Mouse (Mus musculus): ENCODE data around the gene B3galt6. TPM values are rescaled to one million over a fixed set of nuclear protein-coding genes. Genes with fewer than 3 reads are reported as not detected.
A peak's percentile ranks its signal among the peaks of the same experiment; 100 is the strongest.

B3galt6 gene
- polyA plus RNA-seq, 1 experiment from 2014 or later, result 6.2 TPM

GRCm38 (mm10) chr4:156024184-156024583 lies 31.7 kb upstream of the B3galt6 start:
- POLR2A ChIA-PET, result no interaction called here
- CTCF ChIA-PET, result no interaction called here
- in situ Hi-C loops (cut with MboI; ENCODE audit: low pct_unique_long_range_greater_than_20kb), result no loop called here
- no peaks in the 10 kb centered on the region for H3K27me3 ChIP-seq
- DNase-seq (ENCODE audit: low read depth, low spot score) (no peak), ATAC-seq (no peak)
- no peak for TF ChIP-seq CTCF (IDR thresholded peaks at IDR 0.05)

- no peak for TF ChIP-seq CTCF (IDR thresholded peaks at IDR 0.05)
- no peaks in the 10 kb centered on the region for H3K27me3 ChIP-seq
- ChIA-PET POLR2A (no interaction called here), CTCF (no interaction called here)
- DNase-seq (ENCODE audit: low read depth, low spot score) (no peak), ATAC-seq (no peak)
- in situ Hi-C loops (cut with MboI; ENCODE audit: low pct_unique_long_range_greater_than_20kb), result no loop called here
Measured at GRCm38 (mm10) chr4:156023520-156023919, 31.1 kb upstream of the B3galt6 start.

GRCm38 (mm10) chr4:156021942-156022419 lies 29.5 kb upstream of the B3galt6 start:
- no peak for TF ChIP-seq CTCF (IDR thresholded peaks at IDR 0.05)
- POLR2A ChIA-PET, result no interaction called here

GRCm38 (mm10) chr4:156021381-156021780 lies 28.9 kb upstream of the B3galt6 start:
- in situ Hi-C loops (cut with MboI; ENCODE audit: low pct_unique_long_range_greater_than_20kb), result no loop called here

More at GRCm38 (mm10) chr4:156021942-156022419, 29.5 kb upstream of the B3galt6 start:
- CTCF ChIA-PET, result interaction anchor here (1.7 kb wide), 2 partner anchors 10 to 121 kb away, joined by 3 to 4 read pairs; no protein-coding TSS in a partner anchor
- ATAC-seq (no peak), DNase-seq (ENCODE audit: low read depth, low spot score) (no peak)
- in situ Hi-C loops (cut with MboI; ENCODE audit: low pct_unique_long_range_greater_than_20kb), result no loop called here
- H3K27me3 ChIP-seq, result no peaks in the 10 kb centered on the region

GRCm38 (mm10) chr4:156019771-156020170 lies 27.3 kb upstream of the B3galt6 start:
- in situ Hi-C loops (cut with MboI; ENCODE audit: low pct_unique_long_range_greater_than_20kb), result no loop called here
- no peak for TF ChIP-seq CTCF (IDR thresholded peaks at IDR 0.05)
- ChIA-PET CTCF (no interaction called here), POLR2A (no interaction called here)
- DNase-seq (ENCODE audit: low read depth, low spot score) (no peak), ATAC-seq (no peak)
- H3K27me3 ChIP-seq, result no peaks in the 10 kb centered on the region

More at GRCm38 (mm10) chr4:156021381-156021780, 28.9 kb upstream of the B3galt6 start:
- CTCF ChIA-PET, result interaction anchor here (1.7 kb wide), 2 partner anchors 11 to 120 kb away, joined by 3 to 4 read pairs; no protein-coding TSS in a partner anchor
- ATAC-seq, result no peak
- no peak for DNase-seq (ENCODE audit: low read depth, low spot score)
- H3K27me3 ChIP-seq, result no peaks in the 10 kb centered on the region
- TF ChIP-seq CTCF (IDR thresholded peaks at IDR 0.05), result no peak
- POLR2A ChIA-PET, result no interaction called here

GRCm38 (mm10) chr4:156014436-156014835 lies 22.0 kb upstream of the B3galt6 start:
- TF ChIP-seq CTCF (IDR thresholded peaks at IDR 0.05), result no peak
- ChIA-PET CTCF (no interaction called here), POLR2A (no interaction called here)
- no peaks in the 10 kb centered on the region for H3K27me3 ChIP-seq
- ATAC-seq (no peak), DNase-seq (ENCODE audit: low read depth, low spot score) (no peak)
- in situ Hi-C loops (cut with MboI; ENCODE audit: low pct_unique_long_range_greater_than_20kb), result no loop called here

GRCm38 (mm10) chr4:156013637-156014036 lies 21.2 kb upstream of the B3galt6 start, which contains the start of gene Tnfrsf4:
TSS of gene Tnfrsf4 (plus strand) at chr4:156013843.
- ChIA-PET POLR2A (no interaction called here), CTCF (no interaction called here)
- in situ Hi-C loops (cut with MboI; ENCODE audit: low pct_unique_long_range_greater_than_20kb), result no loop called here
- DNase-seq (ENCODE audit: low read depth, low spot score), result no peak
- TF ChIP-seq CTCF (IDR thresholded peaks at IDR 0.05), result no peak
- ATAC-seq, result no peak
- H3K27me3 ChIP-seq, result no peaks in the 10 kb centered on the region

GRCm38 (mm10) chr4:156008369-156008768 lies 15.9 kb upstream of the B3galt6 start:
- ChIA-PET POLR2A (no interaction called here), CTCF (no interaction called here)
- no peaks in the 10 kb centered on the region for H3K27me3 ChIP-seq
- ATAC-seq (no peak), DNase-seq (ENCODE audit: low read depth, low spot score) (no peak)
- in situ Hi-C loops (cut with MboI; ENCODE audit: low pct_unique_long_range_greater_than_20kb), result no loop called here
- no peak for TF ChIP-seq CTCF (IDR thresholded peaks at IDR 0.05)

GRCm38 (mm10) chr4:156004109-156004508 lies 11.7 kb upstream of the B3galt6 start:
- DNase-seq (ENCODE audit: low read depth, low spot score) (no peak), ATAC-seq (no peak)
- ChIA-PET POLR2A (no interaction called here), CTCF (no interaction called here)
- TF ChIP-seq CTCF (IDR thresholded peaks at IDR 0.05), result no peak
- in situ Hi-C loops (cut with MboI; ENCODE audit: low pct_unique_long_range_greater_than_20kb), result no loop called here
- no peaks in the 10 kb centered on the region for H3K27me3 ChIP-seq

GRCm38 (mm10) chr4:155993606-155994005 lies 1.2 kb upstream of the B3galt6 start:
- ATAC-seq (no peak), DNase-seq (ENCODE audit: low read depth, low spot score) (no peak)
- ChIA-PET POLR2A (interaction anchor here (0.8 to 1.4 kb wide), 2 partner anchors 114 to 115 kb away, joined by 3 to 4 read pairs; no protein-coding TSS in a partner anchor), CTCF (interaction anchor here (0.9 kb wide), 1 partner anchor 17 kb away, joined by 3 read pairs; no protein-coding TSS in a partner anchor)
- H3K27me3 ChIP-seq, result no peaks in the 10 kb centered on the region
- TF ChIP-seq CTCF (IDR thresholded peaks at IDR 0.05), result no peak
- in situ Hi-C loops (cut with MboI; ENCODE audit: low pct_unique_long_range_greater_than_20kb), result no loop called here

GRCm38 (mm10) chr4:155992906-155993547 lies 578 bp upstream of the B3galt6 start:
- ATAC-seq (peak; percentile 66), DNase-seq (ENCODE audit: low read depth, low spot score) (peak; percentile 94)
- TF ChIP-seq CTCF (IDR thresholded peaks at IDR 0.05), result no peak
- CTCF ChIA-PET, result interaction anchor here (0.9 kb wide), 1 partner anchor 18 kb away, joined by 3 read pairs; no protein-coding TSS in a partner anchor
- POLR2A ChIA-PET, result interaction anchor here (0.8 to 1.4 kb wide), 2 partner anchors 114 to 116 kb away, joined by 3 to 4 read pairs; no protein-coding TSS in a partner anchor
- no peaks in the 10 kb centered on the region for H3K27me3 ChIP-seq
- in situ Hi-C loops (cut with MboI; ENCODE audit: low pct_unique_long_range_greater_than_20kb), result no loop called here
